Mouse (Mus musculus) heart, adult 2 months (tissue): ENCODE results near the gene Zar1l.

Experiments
- CTCF ChIP-seq: fragments of 200-600 bp; IDR thresholded peaks from 2 replicates; pipeline ENCODE4 v1.8.1; 2022; ENCODE audit warnings: antibody characterized with exemption, mild to moderate bottlenecking, moderate library complexity
- EP300 ChIP-seq: fragments of 200-500 bp; IDR thresholded peaks from 2 replicates; pipeline ENCODE4 v1.6.1; 2011; ENCODE audit warnings: low read depth, low read length, control low read depth; ENCODE audit not compliant: insufficient read depth
- POLR2A ChIP-seq: fragments of 200-500 bp; IDR thresholded peaks from 2 replicates; pipeline ENCODE4 v1.6.1; 2011; ENCODE audit warnings: mild to moderate bottlenecking, low read depth, low read length, control low read depth; ENCODE audit not compliant: insufficient read depth

DNA sequence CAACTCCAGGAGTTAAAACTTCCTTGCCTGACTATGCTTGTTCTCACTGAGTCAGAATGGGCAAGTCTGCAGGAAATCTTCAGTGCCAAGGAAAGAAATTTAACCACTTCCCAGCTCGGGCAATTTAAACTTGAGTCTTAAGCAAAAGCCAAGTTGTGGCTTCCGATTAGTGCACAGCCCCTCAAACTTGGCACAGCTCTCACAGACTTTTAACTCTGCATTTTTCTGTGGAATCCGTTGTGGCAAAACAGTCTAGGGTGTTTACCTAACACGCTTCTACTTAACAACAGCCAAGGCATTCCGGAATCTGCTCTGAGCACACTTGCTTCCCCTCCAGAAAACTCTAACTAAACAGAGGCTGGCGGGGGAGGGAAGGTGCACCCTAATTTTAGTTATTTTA, 52.7 kb downstream of the Zar1l start:
- no peak for TF ChIP-seq POLR2A
- no peak for TF ChIP-seq CTCF
- no peak for TF ChIP-seq EP300
